Mouse (Mus musculus) kidney, embryonic 14.5 days (tissue): ENCODE results near the gene Wfdc21. TPM values are rescaled to one million over a fixed set of nuclear protein-coding genes. Genes with fewer than 3 reads are reported as not detected.

Experiments used
- polyA plus RNA-seq: library from polyadenylated mRNA; unstranded; fragments of >200 nt; fragmentation: Nextera tagmentation; extraction: Ambion mirVana; gene quantifications from 2 replicates; pipeline ENCODE4 v1.2.1, GENCODE M21; 2014

Wfdc21 gene
- polyA plus RNA-seq, 1 experiment from 2014 or later, result not detected

Other genes starting within 250 kb of the Wfdc21 start
- not detected in 2 replicates for gene Heatr9, start 224.8 kb upstream of the Wfdc21 start, polyA plus RNA-seq
- gene Ccl5, start 216.4 kb upstream of the Wfdc21 start, polyA plus RNA-seq, result 0.69 TPM in 1 of 2 replicates, not detected in the other
- gene Ccl9, start 168.3 kb upstream of the Wfdc21 start, polyA plus RNA-seq, result 3.1 and 3.6 TPM in 2 replicates
- gene Ccl6, start 153.9 kb upstream of the Wfdc21 start, polyA plus RNA-seq, result 4.4 and 4.6 TPM in 2 replicates
- gene Rpl9-ps1, start 101.3 kb upstream of the Wfdc21 start, polyA plus RNA-seq, result not detected in 2 replicates
- gene Ccl3, start 97.6 kb upstream of the Wfdc21 start, polyA plus RNA-seq, result 0.49 and 0.97 TPM in 2 replicates
- gene Ccl4, start 84.4 kb upstream of the Wfdc21 start, polyA plus RNA-seq, result 1.8 TPM in 1 of 2 replicates, not detected in the other
- gene Wfdc17, start 42.9 kb upstream of the Wfdc21 start, polyA plus RNA-seq, result 1.2 and 1.5 TPM in 2 replicates
- gene Wfdc18, start 37.9 kb upstream of the Wfdc21 start, polyA plus RNA-seq, result not detected in 2 replicates
- 22.9 and 28.7 TPM in 2 replicates for gene Heatr6, start 6.8 kb downstream of the Wfdc21 start, polyA plus RNA-seq
- 51.6 and 84.2 TPM in 2 replicates for gene Hnf1b, start 103.1 kb downstream of the Wfdc21 start, polyA plus RNA-seq
- gene Ddx52, start 195.1 kb downstream of the Wfdc21 start, polyA plus RNA-seq, result 43.7 and 47.6 TPM in 2 replicates
- 9.3 and 11.6 TPM in 2 replicates for gene Synrg, start 217.5 kb downstream of the Wfdc21 start, polyA plus RNA-seq